Mouse (Mus musculus) limb, embryonic 13.5 days (tissue): ENCODE results near the gene Snapc4. TPM values are rescaled to one million over a fixed set of nuclear protein-coding genes. Genes with fewer than 3 reads are reported as not detected.
A peak's percentile ranks its signal among the peaks of the same experiment; 100 is the strongest.

ENCODE experiments used
- ATAC-seq: fragments of 200-750 bp; cut with Nextera tagmentation; 2 replicates; pipeline ENCODE4 v1.8.0; 2017; ENCODE audit warnings: low read depth, moderate number of reproducible peaks, moderate TSS enrichment; ENCODE audit not compliant: low FRiP score
- H3K27ac ChIP-seq: fragments of 300-500 bp; sonication (generic); 2 replicates; pipeline ENCODE4 v1.5.1; 2015; ENCODE audit warnings: inconsistent platforms, mild to moderate bottlenecking, moderate library complexity
- H3K27me3 ChIP-seq: fragments of 300-500 bp; sonication (generic); 2 replicates; pipeline ENCODE4 v1.6.1; 2015; ENCODE audit warnings: mild to moderate bottlenecking, inconsistent platforms
- H3K36me3 ChIP-seq: fragments of 300-500 bp; sonication (generic); 2 replicates; pipeline ENCODE4 v1.6.1; 2015; ENCODE audit warnings: inconsistent platforms, mild to moderate bottlenecking, moderate library complexity
- H3K4me1 ChIP-seq: fragments of 300-500 bp; sonication (generic); 2 replicates; pipeline ENCODE4 v1.6.1; 2015; ENCODE audit warnings: inconsistent platforms
- H3K4me2 ChIP-seq: fragments of 300-500 bp; sonication (generic); replicated peaks from 2 replicates; pipeline ENCODE4 v1.6.1; 2015; ENCODE audit warnings: inconsistent platforms, mild to moderate bottlenecking, moderate library complexity
- H3K4me3 ChIP-seq: fragments of 300-500 bp; sonication (generic); 2 replicates; pipeline ENCODE4 v1.5.1; 2015; ENCODE audit warnings: moderate library complexity, mild to moderate bottlenecking, inconsistent platforms
- H3K9ac ChIP-seq: fragments of 300-500 bp; sonication (generic); 2 replicates; pipeline ENCODE4 v1.6.1; 2015; ENCODE audit warnings: mild to moderate bottlenecking, inconsistent platforms
- H3K9me3 ChIP-seq: fragments of 300-500 bp; sonication (generic); 2 replicates; pipeline ENCODE4 v1.6.1; 2016; ENCODE audit warnings: inconsistent platforms
- WGBS: fragments of 180-500 bp; shearing (Covaris S2); methylation state at CpG from one replicate; pipeline ENCODE4 v1.1.7; 2015; 5-methylcytosine and 5-hydroxymethylcytosine counted together
- polyA plus RNA-seq: library from polyadenylated mRNA; unstranded; fragments of >200 nt; fragmentation: Nextera tagmentation; extraction: Ambion mirVana; gene quantifications from 2 replicates; pipeline ENCODE4 v1.2.1, GENCODE M21; 2015

Gene Snapc4
- polyA plus RNA-seq, 1 experiment from 2014 or later = 36.1 TPM

- Histone ChIP-seq H3K4me3 (no peak overlapping the region), H3K27me3 (no peaks in the 10 kb centered on the region), H3K4me1 (no peaks in the 10 kb centered on the region), H3K36me3 (peaks cover 91% of the 10 kb centered on the region), H3K27ac (no peak overlapping the region), H3K9ac (no peak overlapping the region), H3K4me2 (no peak overlapping the region), H3K9me3 (no peaks in the 10 kb centered on the region)
- no peak for ATAC-seq
- 91% methylated on average over 4 of the region's 4 CpGs for WGBS
Observed at GRCm38 (mm10) chr2:26327852-26328251, 52.6 kb downstream of the Snapc4 start.

GRCm38 (mm10) chr2:26325386-26326181, 54.9 kb downstream of the Snapc4 start:
- Histone ChIP-seq H3K4me1 (no peaks in the 10 kb centered on the region), H3K4me3 (no peak overlapping the region), H3K36me3 (peaks cover 82% of the 10 kb centered on the region), H3K27me3 (no peaks in the 10 kb centered on the region), H3K27ac (no peak overlapping the region), H3K9ac (no peak overlapping the region), H3K9me3 (no peaks in the 10 kb centered on the region), H3K4me2 (no peak overlapping the region)
- ATAC-seq = peak; percentile 51; the same call in 1 of the 2 replicates
- 69% methylated on average over 15 of the region's 15 CpGs for WGBS

- peaks cover 78% of the 10 kb centered on the region for H3K36me3 ChIP-seq
- no peaks in the 10 kb centered on the region for H3K27me3 ChIP-seq
- H3K27ac ChIP-seq = no peak overlapping the region
- H3K9ac ChIP-seq = no peak overlapping the region
- no peaks in the 10 kb centered on the region for H3K9me3 ChIP-seq
- no peak overlapping the region for H3K4me2 ChIP-seq
- H3K4me3 ChIP-seq = no peak overlapping the region
- no peak for ATAC-seq
- H3K4me1 ChIP-seq = peaks cover 6% of the 10 kb centered on the region
- WGBS = 73% methylated on average over 2 of the region's 2 CpGs
Observed at GRCm38 (mm10) chr2:26324917-26325316, 55.5 kb downstream of the Snapc4 start.

GRCm38 (mm10) chr2:26323589-26324325, 56.7 kb downstream of the Snapc4 start:
- peaks cover 16% of the 10 kb centered on the region for H3K4me1 ChIP-seq
- ATAC-seq = no peak
- no peak overlapping the region for H3K4me2 ChIP-seq
- H3K36me3 ChIP-seq = peaks cover 73% of the 10 kb centered on the region
- no peaks in the 10 kb centered on the region for H3K9me3 ChIP-seq
- 84% methylated on average over 13 of the region's 13 CpGs for WGBS
- no peak overlapping the region for H3K9ac ChIP-seq
- H3K27me3 ChIP-seq = no peaks in the 10 kb centered on the region
- H3K4me3 ChIP-seq = no peak overlapping the region
- no peak overlapping the region for H3K27ac ChIP-seq

- H3K4me2 ChIP-seq = no peak overlapping the region
- H3K36me3 ChIP-seq = peaks cover 56% of the 10 kb centered on the region
- peaks cover 45% of the 10 kb centered on the region for H3K4me1 ChIP-seq
- no peaks in the 10 kb centered on the region for H3K9me3 ChIP-seq
- 87% methylated on average over 14 of the region's 14 CpGs for WGBS
- H3K27ac ChIP-seq = no peak overlapping the region
- H3K9ac ChIP-seq = peak overlapping the region; percentile 10; the same call in 1 of the 2 replicates
- ATAC-seq = no peak
- H3K4me3 ChIP-seq = no peak overlapping the region
- H3K27me3 ChIP-seq = no peaks in the 10 kb centered on the region
Observed at GRCm38 (mm10) chr2:26320245-26321185, 59.9 kb downstream of the Snapc4 start.

- WGBS = 90% methylated on average over 13 of the region's 13 CpGs
- ATAC-seq = no peak
- Histone ChIP-seq H3K4me1 (peaks cover 49% of the 10 kb centered on the region), H3K27ac (no peak overlapping the region), H3K4me3 (no peak overlapping the region), H3K4me2 (no peak overlapping the region), H3K36me3 (peaks cover 47% of the 10 kb centered on the region), H3K9me3 (no peaks in the 10 kb centered on the region), H3K9ac (no peak overlapping the region), H3K27me3 (no peaks in the 10 kb centered on the region)
Observed at GRCm38 (mm10) chr2:26319519-26320244, 60.8 kb downstream of the Snapc4 start.

- H3K27ac ChIP-seq = 0 out of 2 replicates have a peak overlapping the region, but pooled peaks have one; percentile 22
- no peak overlapping the region for H3K9ac ChIP-seq
- H3K4me2 ChIP-seq = no peak overlapping the region
- no peaks in the 10 kb centered on the region for H3K9me3 ChIP-seq
- 91% methylated on average over 9 of the region's 9 CpGs for WGBS
- no peaks in the 10 kb centered on the region for H3K27me3 ChIP-seq
- H3K4me3 ChIP-seq = no peak overlapping the region
- H3K4me1 ChIP-seq = peaks cover 55% of the 10 kb centered on the region
- H3K36me3 ChIP-seq = peaks cover 42% of the 10 kb centered on the region
- ATAC-seq = no peak
Observed at GRCm38 (mm10) chr2:26319109-26319508, 61.3 kb downstream of the Snapc4 start.

- no peaks in the 10 kb centered on the region for H3K27me3 ChIP-seq
- H3K4me3 ChIP-seq = no peak overlapping the region
- no peaks in the 10 kb centered on the region for H3K9me3 ChIP-seq
- H3K4me1 ChIP-seq = peaks cover 58% of the 10 kb centered on the region
- H3K36me3 ChIP-seq = peaks cover 32% of the 10 kb centered on the region
- peak overlapping the region; percentile 95; the same call in 1 of the 2 replicates for H3K9ac ChIP-seq
- H3K27ac ChIP-seq = no peak overlapping the region
- ATAC-seq = no peak
- 91% methylated on average over 3 of the region's 3 CpGs for WGBS
- peak overlapping the region; percentile 99; the same call in 1 of the 2 replicates for H3K4me2 ChIP-seq
Observed at GRCm38 (mm10) chr2:26317991-26318672, 62.3 kb downstream of the Snapc4 start.

- Histone ChIP-seq H3K27ac (peak overlapping the region; percentile 97; the same call in 1 of the 2 replicates), H3K4me1 (peaks cover 61% of the 10 kb centered on the region), H3K9ac (peak overlapping the region; percentile 95), H3K4me3 (peak overlapping the region; percentile 92), H3K27me3 (no peaks in the 10 kb centered on the region), H3K36me3 (peaks cover 24% of the 10 kb centered on the region), H3K9me3 (no peaks in the 10 kb centered on the region), H3K4me2 (peak overlapping the region; percentile 99)
- no peak for ATAC-seq
- 72% methylated on average over 3 of the region's 3 CpGs for WGBS
Observed at GRCm38 (mm10) chr2:26317371-26317770, 63.1 kb downstream of the Snapc4 start.

- Histone ChIP-seq H3K9me3 (no peaks in the 10 kb centered on the region), H3K9ac (peak overlapping the region; percentile 95), H3K4me2 (peak overlapping the region; percentile 99), H3K27ac (peak overlapping the region; percentile 97), H3K4me3 (peak overlapping the region; percentile 92), H3K36me3 (peaks cover 18% of the 10 kb centered on the region), H3K27me3 (no peaks in the 10 kb centered on the region), H3K4me1 (peaks cover 61% of the 10 kb centered on the region)
- ATAC-seq = peak; percentile 63
- WGBS = 45% methylated on average over 9 of the region's 9 CpGs
Observed at GRCm38 (mm10) chr2:26316576-26317246, 63.7 kb downstream of the Snapc4 start.
